Mouse (Mus musculus) adrenal gland, adult (tissue): Measurements from ENCODE around the gene Sec22b.

Experiments used
- DNase-seq, 2 experiments: peaks; one replicate each; pipeline ENCODE4 v3.0.0; 2022 to 2023; ENCODE audit warnings: low spot score in 1 of 2; ENCODE audit not compliant: inconsistent age in 2 of 2

The Sec22b gene

DNA sequence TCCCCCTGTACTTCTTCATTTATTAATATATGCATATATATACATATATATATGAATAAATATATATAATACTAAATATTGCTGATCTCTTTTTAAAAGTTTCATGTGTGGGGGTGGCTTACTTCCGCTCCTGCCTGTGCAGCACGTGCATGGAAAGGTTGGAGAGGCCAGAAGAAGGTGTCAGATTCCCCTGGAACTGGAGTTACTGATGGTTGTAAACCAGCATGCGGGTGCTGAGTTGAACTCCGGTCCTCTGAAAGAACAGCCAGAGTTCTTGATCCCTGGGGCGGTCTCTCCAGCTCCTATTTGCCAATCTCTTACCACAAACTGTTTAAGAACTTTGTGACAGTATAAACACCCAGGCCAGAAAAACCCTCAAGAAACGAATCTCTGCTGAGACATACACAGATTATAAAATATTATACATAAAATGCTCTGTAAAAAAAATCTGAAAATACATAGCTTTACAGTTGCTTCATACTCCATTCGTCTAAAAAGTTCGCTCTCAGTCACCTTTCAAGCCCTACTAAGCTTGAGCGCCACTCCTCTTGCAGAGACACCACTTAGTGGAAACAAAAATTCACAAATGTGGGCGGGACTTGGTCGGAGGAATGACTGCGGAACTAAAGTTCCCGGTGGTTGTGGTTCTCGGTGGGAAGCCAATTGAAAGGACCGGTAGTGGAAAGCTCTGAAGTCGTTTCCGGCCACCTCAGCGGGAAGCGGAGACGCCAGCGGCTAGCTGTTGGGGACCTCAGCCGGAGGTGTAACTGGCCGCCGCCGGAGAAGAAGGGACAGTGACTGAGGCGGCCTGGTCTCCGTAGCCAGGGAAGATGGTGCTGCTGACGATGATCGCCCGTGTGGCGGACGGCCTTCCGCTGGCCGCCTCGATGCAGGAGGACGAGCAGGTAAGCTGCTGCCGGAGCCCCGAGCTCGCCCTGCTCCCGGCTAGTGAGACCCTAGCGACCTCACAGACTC is at the start of gene Sec22b:
TSS of gene Sec22b (plus strand) at position 675 of the 975 bp plus-strand sequence.
- DNase-seq, result peak; percentile 90 to 98

DNA sequence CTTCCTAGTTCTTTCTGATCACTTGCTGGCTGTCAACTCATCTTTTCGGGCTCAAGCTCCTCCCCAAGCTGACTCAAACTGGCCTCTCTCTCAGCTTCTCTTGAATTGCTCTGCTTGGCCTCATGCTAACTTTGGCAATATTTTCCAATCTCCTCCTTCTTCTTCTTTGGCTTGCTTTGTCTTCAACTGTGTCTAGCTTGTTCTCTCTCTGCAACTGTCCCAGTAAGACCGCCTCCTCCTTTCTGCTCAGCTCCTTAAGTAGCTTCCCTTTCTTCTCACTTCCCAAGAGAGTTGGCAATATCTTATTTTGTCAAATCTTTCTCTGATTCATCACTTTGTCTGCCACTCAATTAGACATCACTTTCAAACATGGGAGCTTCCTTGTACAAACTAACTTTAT is 49.2 kb upstream of the Sec22b start:
- no peak for DNase-seq

DNA sequence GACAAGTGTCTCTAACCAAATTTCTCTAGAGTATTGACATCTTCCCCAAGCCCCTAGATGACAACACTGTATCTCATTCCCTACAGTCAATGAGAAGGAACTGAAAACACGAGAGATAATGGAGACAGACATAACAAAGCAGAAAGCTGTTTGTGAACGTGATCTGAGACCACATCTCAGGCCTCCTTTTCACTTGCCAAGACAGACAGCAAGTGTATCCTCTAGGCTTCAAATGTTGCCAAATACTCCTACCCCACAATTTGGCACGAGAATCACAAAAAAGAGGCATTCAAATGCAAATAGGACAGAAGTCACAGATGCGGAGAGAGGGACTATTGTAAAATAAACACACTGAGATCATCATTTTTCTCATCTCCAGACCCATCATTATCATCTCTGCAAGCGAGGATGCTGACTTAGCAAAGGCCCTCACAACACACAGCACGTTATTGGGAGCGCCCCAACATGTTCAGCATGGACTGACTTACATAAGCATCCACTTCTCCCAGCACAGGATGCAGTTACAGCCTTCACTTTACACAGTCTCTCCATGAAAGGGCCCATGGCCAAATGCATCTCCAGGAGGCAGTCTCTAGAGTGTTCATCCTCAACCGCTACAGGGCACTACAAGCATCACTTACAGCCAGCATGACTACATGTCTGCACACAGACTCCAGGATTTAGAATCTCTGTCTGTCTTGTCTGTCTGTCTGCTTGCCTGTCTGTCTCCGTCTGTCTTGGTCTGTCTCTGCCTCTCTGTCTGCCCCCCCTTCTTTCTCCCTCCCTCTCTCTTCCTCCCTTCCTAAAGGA is 46.2 kb upstream of the Sec22b start:
- DNase-seq, result no peak

DNA sequence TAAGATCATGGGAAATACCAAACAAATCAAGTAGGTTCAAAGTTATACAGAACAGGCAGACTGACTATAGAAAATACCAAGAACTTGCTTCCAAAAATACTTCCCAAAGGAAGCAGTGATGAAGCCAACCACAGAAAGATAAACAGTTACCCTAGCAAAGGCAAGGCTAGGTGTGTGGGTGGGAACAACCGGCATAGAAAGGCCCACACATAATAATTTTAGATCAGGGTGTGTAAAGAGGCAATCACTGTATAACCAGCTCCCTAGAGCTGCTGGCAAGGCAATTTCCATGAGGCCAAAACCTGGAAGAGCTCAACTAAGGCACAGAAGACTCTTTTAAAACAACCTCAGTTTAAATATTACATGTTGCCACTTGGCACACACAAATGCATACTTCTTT is 41.6 kb upstream of the Sec22b start:
- DNase-seq, result no peak

DNA sequence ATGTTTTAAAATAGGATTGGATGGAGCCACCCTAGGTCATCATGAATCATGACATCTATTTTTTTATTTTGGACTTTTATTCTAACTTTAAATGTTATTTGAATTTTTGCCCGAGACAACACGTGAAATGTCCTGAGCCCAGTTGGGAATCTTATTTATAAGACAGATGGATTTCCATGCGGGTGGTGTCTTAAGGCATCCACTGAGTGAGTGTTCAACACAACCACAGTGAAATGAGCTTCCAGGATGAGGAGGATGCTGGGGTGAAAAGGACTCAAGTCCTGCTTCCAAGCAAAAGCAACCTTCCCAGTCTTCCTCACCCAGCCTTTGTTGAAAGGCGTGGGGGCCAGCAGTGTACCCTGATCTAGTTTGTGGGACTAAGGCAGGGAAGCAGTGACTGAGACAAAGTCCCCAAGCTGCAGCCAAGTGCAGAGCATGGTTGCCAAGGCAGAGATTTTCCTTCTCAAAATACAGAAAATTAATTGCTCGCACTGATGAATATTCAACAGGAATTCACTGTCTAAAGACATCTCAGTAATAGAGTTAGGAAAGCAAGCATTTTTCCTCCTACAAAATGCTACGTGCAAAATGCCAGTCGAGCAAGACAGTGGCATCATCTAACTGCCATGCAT is 40.1 kb upstream of the Sec22b start:
- DNase-seq, result no peak

DNA sequence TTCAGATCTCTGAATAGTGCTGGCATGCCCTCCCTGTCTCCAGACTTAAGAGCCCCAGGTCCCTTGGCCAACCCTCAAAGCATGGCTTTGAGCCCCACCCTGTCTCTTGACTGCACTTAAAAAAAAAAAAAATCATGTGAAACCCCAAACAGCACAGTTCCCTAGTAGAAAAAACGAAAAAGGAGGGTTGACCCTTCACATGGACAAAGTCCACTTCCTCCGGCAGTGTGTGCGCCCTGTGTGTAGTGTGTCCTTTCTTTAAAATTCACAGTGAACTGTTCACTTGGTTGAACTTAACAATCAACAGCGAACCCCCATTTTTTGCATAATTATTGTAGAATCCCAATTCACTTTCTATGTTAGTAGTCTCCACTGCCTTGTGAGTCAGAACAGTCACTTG is 34.3 kb upstream of the Sec22b start:
- no peak for DNase-seq

DNA sequence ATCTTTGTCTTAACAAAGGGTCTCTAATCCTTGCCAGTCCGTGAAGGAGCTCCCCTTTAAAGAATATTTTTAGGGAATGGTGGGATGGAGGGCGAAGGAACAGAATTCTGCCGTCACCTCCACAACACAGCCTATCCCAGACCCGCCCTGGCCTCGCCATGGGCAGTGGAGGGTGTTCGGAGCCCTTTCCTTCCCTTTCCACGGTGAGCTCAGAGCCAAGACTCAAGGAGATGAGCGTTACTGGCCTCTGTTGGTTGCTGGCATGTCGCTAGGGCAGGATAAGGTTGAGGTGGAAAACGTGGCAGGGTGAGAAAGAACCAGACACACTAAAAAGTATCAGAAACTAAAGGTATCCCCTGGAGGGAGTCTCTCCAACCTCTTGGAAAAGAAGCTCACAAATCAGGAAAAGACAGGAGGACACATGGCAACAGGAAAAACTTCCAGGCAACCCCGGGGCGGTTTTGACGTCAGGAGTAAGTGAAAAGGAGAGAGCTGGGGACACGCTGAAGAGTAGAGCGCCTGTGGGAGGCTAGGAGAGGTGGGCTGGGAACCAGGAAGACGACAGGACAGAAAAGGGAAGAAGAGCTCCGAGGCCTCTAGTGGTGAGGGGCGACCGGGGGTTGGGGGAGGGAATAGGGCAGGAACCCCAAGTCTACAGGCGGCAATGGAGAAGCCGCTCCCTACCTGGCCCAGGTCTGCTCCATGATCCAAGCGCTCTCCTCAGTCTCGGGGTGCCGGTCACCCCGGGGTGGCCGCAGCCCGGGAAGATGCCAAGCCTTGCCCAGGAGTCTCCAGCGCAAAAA is 33.6 kb upstream of the Sec22b start:
- peak in 1 of 2 experiments; percentile 54 for DNase-seq

DNA sequence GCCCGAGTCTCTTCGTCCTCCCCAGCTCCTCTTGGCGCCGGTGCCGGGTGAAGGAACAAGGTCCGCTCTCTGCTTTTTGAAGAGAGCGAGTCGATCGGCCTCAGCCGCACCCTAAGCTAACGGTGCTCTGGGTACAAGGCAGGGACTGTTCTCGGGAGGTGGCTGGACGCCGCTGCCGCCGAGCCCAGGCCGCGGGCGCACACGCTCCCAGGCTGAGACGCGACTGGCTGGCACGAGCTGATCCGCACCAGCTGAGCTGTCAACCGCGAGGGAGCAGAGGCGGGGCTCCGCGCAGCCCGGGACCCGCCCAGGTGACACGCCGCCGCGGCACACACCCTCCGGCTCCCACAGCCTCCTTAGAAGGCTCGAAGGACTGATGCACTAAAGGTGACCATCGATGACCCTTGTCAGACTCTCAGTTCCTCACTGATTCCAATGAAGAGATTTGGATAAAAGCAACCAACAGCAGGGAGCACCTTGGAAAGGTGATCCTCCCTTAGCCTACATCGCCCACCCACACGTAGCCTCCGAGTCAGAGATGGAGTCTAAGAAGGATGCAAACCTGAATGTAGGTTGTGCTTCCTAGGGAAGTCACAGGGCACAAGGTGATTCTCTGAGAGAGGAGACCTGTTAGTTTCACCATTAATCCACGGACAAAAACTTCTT is 32.8 kb upstream of the Sec22b start:
- DNase-seq, result peak; percentile 70 to 87

DNA sequence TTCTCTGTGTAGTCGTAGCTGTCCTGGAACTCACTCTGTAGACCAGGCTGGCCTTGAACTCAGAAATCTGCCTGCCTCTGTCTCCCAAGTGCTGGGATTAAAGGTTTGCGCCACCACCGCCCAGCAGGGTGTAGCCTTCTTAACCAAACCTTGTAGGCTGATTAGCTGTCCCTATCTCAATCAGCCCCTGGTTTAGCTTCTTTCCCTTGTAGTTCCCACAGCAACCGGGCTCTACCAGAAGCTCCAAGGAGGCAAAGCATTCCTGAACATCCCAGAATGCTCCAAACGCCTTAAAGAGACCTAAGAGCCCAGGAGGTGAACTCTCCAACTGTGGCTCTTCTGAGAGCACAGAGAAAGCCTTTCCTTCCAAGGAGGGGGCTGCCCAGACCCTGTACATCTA is 32.3 kb upstream of the Sec22b start:
- no peak for DNase-seq

DNA sequence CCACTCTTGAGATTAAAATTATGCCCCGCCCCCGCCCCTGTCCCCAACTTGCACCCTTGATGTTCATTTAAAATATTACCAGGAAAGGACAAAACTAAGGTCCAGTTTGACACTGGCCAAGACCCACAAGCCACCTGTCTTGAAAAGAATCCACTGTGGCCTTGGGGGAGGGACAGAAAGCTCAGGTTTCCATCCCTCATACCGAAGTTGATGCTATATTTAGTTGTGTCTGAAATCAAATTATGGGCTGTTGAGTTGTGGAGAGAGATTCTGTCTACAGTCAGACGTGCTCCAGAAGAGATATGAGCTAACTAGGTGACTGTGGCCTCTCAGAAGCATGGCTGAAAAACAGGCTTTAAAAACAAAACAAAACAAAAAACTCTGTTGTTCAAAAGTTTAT is 31.3 kb upstream of the Sec22b start:
- DNase-seq, result no peak

DNA sequence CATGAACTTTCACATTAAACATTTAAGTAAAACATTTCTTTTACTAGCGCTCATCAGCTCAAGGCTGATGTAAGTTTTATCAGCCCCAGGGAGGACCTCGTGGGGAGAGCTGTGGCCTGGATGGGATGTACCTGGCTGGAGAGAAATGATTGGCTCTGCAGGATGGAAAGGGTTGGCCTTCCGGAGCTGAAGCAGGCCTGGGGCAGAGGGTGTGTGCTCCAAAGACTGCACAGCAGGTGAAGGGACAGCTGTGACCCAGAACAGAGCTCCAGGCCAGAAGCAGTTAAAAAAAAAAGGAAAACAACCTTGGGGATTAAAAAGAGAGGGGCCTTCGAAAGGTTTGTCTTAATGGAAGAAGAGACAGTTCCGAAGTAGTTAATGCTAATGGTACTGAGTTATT is 26.2 kb upstream of the Sec22b start:
- DNase-seq, result no peak

DNA sequence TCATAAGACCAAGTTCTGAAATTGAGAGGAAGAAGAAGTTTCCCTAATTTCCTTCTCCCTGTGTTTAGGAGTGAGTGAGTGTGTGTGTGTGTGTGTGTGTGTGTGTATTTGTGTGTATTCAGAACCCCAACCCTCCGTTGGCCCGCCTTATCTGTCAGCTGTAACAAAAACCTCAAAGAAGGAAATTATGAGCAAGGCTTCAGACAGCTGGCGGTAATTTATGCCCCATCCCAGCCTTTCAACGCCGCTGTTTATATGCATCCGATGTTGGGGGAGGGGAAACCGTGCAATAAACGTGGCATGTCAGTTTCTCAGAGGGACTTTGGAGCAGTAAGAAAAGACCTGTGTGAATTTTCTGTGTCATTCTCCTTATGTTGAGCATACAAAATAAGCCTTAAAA is 24.7 kb upstream of the Sec22b start:
- DNase-seq, result no peak

DNA sequence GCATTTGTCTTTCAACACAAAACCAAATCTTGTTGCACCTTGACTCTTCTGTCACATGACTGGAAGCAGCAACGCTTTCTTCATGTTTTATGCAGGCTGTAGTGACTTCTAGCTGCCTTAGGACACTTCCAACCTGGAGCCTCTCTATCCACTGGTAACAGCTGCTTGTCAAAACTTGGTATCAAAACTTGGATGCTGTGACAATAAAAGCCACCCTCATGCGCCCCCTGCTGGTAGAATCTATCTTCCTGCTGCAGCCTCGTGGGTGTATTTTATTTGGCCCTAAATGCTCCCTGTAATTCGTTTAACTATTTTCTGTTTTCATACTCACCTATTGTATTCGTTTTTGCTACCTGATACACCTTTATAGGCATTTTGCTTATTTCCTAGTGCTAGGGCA is 21.8 kb upstream of the Sec22b start:
- DNase-seq, result peak; percentile 74 to 93

DNA sequence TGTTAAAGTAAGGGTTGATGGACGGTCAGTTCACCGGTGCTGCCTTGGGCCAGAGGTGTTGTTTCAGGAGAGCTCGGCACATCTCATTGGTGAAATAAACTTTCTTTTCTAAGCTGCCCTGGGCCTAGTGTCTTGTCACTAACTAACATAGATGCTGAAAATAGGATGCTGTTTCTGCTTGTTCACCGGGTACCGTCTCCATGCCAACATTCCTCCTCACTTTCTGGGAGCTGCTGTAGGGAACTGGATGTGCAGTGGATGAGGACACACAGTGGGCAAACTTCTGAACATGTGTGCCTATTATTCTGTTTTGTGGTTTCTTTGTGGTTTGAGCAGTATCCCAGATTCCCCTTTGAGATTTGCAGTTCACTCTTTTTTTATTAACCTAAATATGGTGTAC is 19.4 kb upstream of the Sec22b start:
- DNase-seq, result no peak

DNA sequence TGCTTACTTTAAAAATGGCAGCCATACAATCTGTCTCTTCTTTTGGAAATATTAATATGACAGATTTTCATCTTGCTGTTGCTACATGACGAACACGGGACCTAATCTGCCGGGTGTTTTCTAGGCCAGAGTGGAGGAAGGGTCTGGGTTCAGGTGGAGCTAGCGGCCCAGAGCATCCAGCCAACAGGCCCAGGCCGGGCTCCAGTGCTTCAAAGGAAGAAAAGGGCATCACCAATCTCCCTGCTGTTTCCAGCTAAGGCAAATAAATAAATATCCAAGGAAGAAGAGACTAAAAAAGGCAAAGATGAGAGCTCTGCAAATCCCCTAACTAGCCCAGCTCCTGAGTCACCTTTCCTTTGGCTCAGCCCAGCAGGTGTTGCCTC is 13.2 kb upstream of the Sec22b start:
- no peak for DNase-seq

DNA sequence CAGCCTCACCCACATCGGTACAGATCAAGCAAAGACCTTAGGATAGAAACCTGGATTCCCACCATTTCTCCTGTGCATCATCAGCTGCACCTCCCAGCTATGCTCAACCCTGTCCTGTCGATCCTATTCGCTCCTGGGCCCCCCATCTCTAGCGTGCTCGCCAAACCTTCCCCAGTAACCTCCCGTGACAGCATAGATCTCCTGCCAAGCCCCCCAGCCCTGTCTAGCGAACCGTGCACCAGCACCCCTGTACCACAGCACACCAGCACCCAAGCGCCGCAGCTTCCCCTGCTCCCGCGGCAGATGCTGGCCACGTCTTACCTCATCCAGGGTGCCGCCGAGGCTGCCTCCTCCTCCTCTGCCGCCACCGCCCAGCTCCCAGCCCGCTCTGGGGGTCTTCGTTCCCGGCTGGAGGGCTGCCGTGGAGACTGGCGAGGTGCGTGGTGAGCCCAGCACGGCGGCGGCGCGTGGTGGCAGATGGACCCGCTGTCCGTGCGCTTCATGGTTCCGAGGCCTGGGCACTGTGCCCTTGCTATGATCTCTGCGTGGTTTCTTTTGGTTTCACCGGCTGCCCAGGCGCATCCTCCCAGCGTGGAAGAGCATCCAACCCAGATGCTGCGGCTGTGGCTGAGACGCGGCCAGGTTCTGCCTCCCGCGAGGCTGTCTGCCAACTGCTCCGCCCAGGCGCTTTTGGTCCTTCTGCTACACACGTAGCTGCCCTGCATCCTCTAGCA is 12.7 kb upstream of the Sec22b start, which contains the start of gene Pde4dip:
TSS of gene Pde4dip (minus strand) at position 540 of the 734 bp plus-strand sequence.
- DNase-seq, result peak in 1 of 2 experiments; percentile 34

DNA sequence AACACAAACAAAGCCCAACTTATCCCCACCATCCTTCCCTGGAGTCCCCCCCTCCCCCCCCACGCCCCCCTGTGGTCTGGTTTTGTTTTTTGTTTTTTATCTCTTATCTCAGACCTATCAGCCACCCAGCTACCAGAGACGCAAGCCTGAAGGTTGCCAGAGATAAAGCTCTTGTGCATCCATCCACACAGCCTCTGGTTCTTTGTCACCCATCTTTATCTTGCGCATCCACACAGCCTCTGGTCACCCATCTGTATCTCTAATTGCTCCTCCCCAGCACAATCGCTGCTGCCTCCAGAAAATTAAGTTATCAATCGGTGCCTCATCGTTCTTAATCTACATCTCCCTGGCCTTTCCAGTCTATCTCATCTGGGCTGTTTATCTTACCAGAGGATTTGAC is 10.8 kb upstream of the Sec22b start:
- no peak for DNase-seq

DNA sequence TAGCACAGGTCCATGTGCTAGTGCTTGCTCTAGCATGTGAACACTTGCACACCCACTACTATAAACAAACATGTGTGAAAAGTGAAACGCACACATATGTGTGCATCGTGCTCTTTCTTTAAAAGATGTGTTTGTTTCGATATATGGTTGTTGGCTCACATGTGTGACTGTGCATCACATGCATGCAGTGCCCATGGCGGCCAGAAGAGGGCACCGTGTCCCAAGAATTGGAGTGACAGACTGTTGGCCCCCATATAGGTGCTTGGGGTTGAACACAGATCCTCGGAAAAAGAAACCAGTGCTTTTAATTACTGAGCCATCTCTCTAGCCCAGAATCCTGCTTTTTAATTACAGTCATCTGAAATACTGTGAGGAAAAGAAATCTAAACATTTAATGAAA is 6.3 kb upstream of the Sec22b start:
- peak; percentile 17 to 70 for DNase-seq

DNA sequence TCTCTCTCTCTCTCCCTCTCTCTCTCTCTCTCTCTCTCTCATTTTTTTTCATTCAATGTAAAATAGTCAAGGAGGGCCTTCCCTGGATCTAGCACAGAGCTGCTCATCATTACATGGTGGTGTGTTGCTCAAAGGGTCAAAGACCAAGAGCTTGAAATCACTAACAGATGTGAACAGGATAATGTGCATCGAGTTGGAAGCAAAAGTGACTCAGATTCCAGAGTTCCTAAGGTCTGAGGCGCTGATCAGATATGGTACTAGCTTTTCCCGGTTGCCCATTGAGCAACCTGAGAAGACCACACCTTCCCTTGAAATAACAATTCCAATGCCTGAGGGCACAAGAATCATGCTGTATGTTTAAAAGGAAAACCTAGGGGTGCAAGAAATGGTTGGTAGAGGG is 2.6 kb upstream of the Sec22b start:
- DNase-seq, result no peak
